In genomic region chr19:11912533-11913121, GRCm38 (mm10) we compare ENCODE assay signal across 8 mouse cellular contexts. TPM values are rescaled to one million over a fixed set of nuclear protein-coding genes. Genes with fewer than 3 reads are reported as not detected.
A peak's percentile ranks its signal among the peaks of the same experiment; 100 is the strongest.
DNase-seq lines count a peak whose midpoint lies in the region; TF ChIP-seq lines count a peak whose summit lies in the region.

No protein-coding gene starts in this region.

- no peak for TF ChIP-seq CTCF in cerebellum, adult 2 months (IDR thresholded peaks at IDR 0.05; ENCODE audit: borderline replicate concordance, insufficient read depth, low read depth, low read length)

- no peaks in the 10 kb centered on the region for H3K27me3 ChIP-seq in cerebellum, adult 2 months (ENCODE audit: control insufficient read depth, insufficient read depth, low read length)
- H3K27me3 ChIP-seq in hindbrain, embryonic 10.5 days (ENCODE audit: insufficient read depth, poor library complexity, severe bottlenecking): no peaks in the 10 kb centered on the region
- H3K27me3 ChIP-seq in megakaryocyte, embryonic 14.5 days (replicated peaks): no peaks in the 10 kb centered on the region

- H3K4me3 ChIP-seq in cerebellum, adult 2 months (replicated peaks; ENCODE audit: insufficient read depth, low read depth, low read length): peak overlapping the region; percentile 95
- H3K4me3 ChIP-seq in hindbrain, embryonic 10.5 days: peak overlapping the region; percentile 93
- H3K4me3 ChIP-seq in megakaryocyte, embryonic 14.5 days (replicated peaks): peak overlapping the region; percentile 95

- H3K27ac ChIP-seq in cerebellum, adult 2 months (ENCODE audit: insufficient read depth, low read length): peak overlapping the region; percentile 52
- peak overlapping the region; percentile 96 for H3K27ac ChIP-seq in hindbrain, embryonic 10.5 days

- peak; percentile 7 to 23 for DNase-seq in layer of hippocampus, adult 18-20 months (ENCODE audit: low spot score in 2 of 2)
- DNase-seq in layer of hippocampus, adult 9-10 months (ENCODE audit: low spot score): no peak
- DNase-seq in cerebellum, adult 2 months: no peak
- peak; percentile 17 to 29 for DNase-seq in frontal cortex, postnatal 14 days (ENCODE audit: low spot score in 2 of 2)
- peak; percentile 76 for DNase-seq in hindbrain, embryonic 10.5 days (ENCODE audit: low spot score)
- DNase-seq in left cerebral cortex, adult 8-10 months (ENCODE audit: low spot score in 2 of 2): peak; percentile 13 to 40
- peak; percentile 23 to 38 for DNase-seq in spleen, postnatal 36 days (ENCODE audit: low spot score in 2 of 2)

- peaks cover 34% of the 10 kb centered on the region for H3K36me3 ChIP-seq in hindbrain, embryonic 10.5 days
- peaks cover 23% of the 10 kb centered on the region for H3K36me3 ChIP-seq in megakaryocyte, embryonic 14.5 days (replicated peaks; ENCODE audit: low read length)

- no peaks in the 10 kb centered on the region for H3K9me3 ChIP-seq in hindbrain, embryonic 10.5 days
- H3K9me3 ChIP-seq in megakaryocyte, embryonic 14.5 days: no peaks in the 10 kb centered on the region

- no peak for TF ChIP-seq POLR2A in cerebellum, adult 2 months (IDR thresholded peaks at IDR 0.05; ENCODE audit: borderline replicate concordance, insufficient read depth, low read length)

- no peaks in the 10 kb centered on the region for H3K4me1 ChIP-seq in cerebellum, adult 2 months (ENCODE audit: control insufficient read depth, insufficient read depth, low read length)
- H3K4me1 ChIP-seq in hindbrain, embryonic 10.5 days (replicated peaks): peaks cover 27% of the 10 kb centered on the region
- peaks cover 42% of the 10 kb centered on the region for H3K4me1 ChIP-seq in megakaryocyte, embryonic 14.5 days

- under 1% methylated on average over 48 of the region's 54 CpGs for WGBS in cerebellum, adult 2 months
- under 1% methylated on average over 54 of the region's 54 CpGs for WGBS in hindbrain, embryonic 10.5 days

RNA-seq across cellular contexts. Expression of gene Patl1, which starts 0.4 kb away (rescaled TPM):
- total RNA-seq in layer of hippocampus, adult 18-20 months (2021): 10 to 100 TPM; 22.7 to 23.3 TPM
- polyA plus RNA-seq in cerebellum, adult 2 months (2012; rRNA removed): 21.7 and 22.3 TPM in 2 replicates
- polyA plus RNA-seq in hindbrain, embryonic 10.5 days (2016; fragmentation: Nextera tagmentation; extraction: Ambion mirVana): 22.2 and 23.7 TPM in 2 replicates
- total RNA-seq in left cerebral cortex, adult 8-10 months (2022): 10 to 100 TPM; 19.4 to 22.9 (median 21.1) TPM
- polyA plus RNA-seq in megakaryocyte, embryonic 14.5 days (2012; ENCODE audit: insufficient read depth, low replicate concordance): 2.4 and 5.5 TPM in 2 replicates

RNA-seq across cellular contexts. Expression of gene Olfr1420, which starts 26.3 kb away (rescaled TPM):
- total RNA-seq in layer of hippocampus, adult 18-20 months (2021): not detected
- polyA plus RNA-seq in cerebellum, adult 2 months (2012; rRNA removed): 0.05 TPM in 1 of 2 replicates, not detected in the other
- polyA plus RNA-seq in hindbrain, embryonic 10.5 days (2016; fragmentation: Nextera tagmentation; extraction: Ambion mirVana): 0.07 TPM in 1 of 2 replicates, not detected in the other
- not detected for total RNA-seq in left cerebral cortex, adult 8-10 months (2022)
- polyA plus RNA-seq in megakaryocyte, embryonic 14.5 days (2012; ENCODE audit: insufficient read depth, low replicate concordance): not detected in 2 replicates

RNA-seq across cellular contexts. Expression of gene Olfr1419, which starts 37.7 kb away (rescaled TPM):
- not detected for total RNA-seq in layer of hippocampus, adult 18-20 months (2021)
- 0.11 TPM in 1 of 2 replicates, not detected in the other for polyA plus RNA-seq in cerebellum, adult 2 months (2012; rRNA removed)
- not detected in 2 replicates for polyA plus RNA-seq in hindbrain, embryonic 10.5 days (2016; fragmentation: Nextera tagmentation; extraction: Ambion mirVana)
- total RNA-seq in left cerebral cortex, adult 8-10 months (2022): under 1 TPM in 1 of 4 experiments, not detected in 3; 0.13 TPM
- polyA plus RNA-seq in megakaryocyte, embryonic 14.5 days (2012; ENCODE audit: insufficient read depth, low replicate concordance): not detected in 2 replicates

RNA-seq across cellular contexts. Expression of gene Olfr1418, which starts 51.8 kb away (rescaled TPM):
- total RNA-seq in layer of hippocampus, adult 18-20 months (2021): not detected
- polyA plus RNA-seq in cerebellum, adult 2 months (2012; rRNA removed): not detected in 2 replicates
- not detected in 2 replicates for polyA plus RNA-seq in hindbrain, embryonic 10.5 days (2016; fragmentation: Nextera tagmentation; extraction: Ambion mirVana)
- total RNA-seq in left cerebral cortex, adult 8-10 months (2022): not detected
- not detected in 2 replicates for polyA plus RNA-seq in megakaryocyte, embryonic 14.5 days (2012; ENCODE audit: insufficient read depth, low replicate concordance)

RNA-seq across cellular contexts. Expression of gene Osbp, which starts 53.1 kb away (rescaled TPM):
- total RNA-seq in layer of hippocampus, adult 18-20 months (2021): 10 to 100 TPM; 51.3 to 52.5 TPM
- polyA plus RNA-seq in cerebellum, adult 2 months (2012; rRNA removed): 38.9 and 39.9 TPM in 2 replicates
- polyA plus RNA-seq in hindbrain, embryonic 10.5 days (2016; fragmentation: Nextera tagmentation; extraction: Ambion mirVana): 2.9 and 3.1 TPM in 2 replicates
- 10 to 100 TPM; 56.8 to 62.7 (median 59.6) TPM for total RNA-seq in left cerebral cortex, adult 8-10 months (2022)
- polyA plus RNA-seq in megakaryocyte, embryonic 14.5 days (2012; ENCODE audit: insufficient read depth, low replicate concordance): 0.73 and 3.0 TPM in 2 replicates

Comparison
In these comparisons a context has a peak if more than half of its experiments do, and no peak if none do; other contexts are left out.
1. DNase-seq: peak in layer of hippocampus, adult 18-20 months (2 of 2), frontal cortex, postnatal 14 days (2 of 2), hindbrain, embryonic 10.5 days (single experiment), left cerebral cortex, adult 8-10 months (2 of 2) and spleen, postnatal 36 days (2 of 2); none in layer of hippocampus, adult 9-10 months (single experiment) and cerebellum, adult 2 months (0 of 2).
2. Peak in every context shown above with its lines, with median percentiles within 50 percentile points of each other: H3K4me3 ChIP-seq.